ENCODE assay signal across 9 mouse cellular contexts in the genomic region with DNA sequence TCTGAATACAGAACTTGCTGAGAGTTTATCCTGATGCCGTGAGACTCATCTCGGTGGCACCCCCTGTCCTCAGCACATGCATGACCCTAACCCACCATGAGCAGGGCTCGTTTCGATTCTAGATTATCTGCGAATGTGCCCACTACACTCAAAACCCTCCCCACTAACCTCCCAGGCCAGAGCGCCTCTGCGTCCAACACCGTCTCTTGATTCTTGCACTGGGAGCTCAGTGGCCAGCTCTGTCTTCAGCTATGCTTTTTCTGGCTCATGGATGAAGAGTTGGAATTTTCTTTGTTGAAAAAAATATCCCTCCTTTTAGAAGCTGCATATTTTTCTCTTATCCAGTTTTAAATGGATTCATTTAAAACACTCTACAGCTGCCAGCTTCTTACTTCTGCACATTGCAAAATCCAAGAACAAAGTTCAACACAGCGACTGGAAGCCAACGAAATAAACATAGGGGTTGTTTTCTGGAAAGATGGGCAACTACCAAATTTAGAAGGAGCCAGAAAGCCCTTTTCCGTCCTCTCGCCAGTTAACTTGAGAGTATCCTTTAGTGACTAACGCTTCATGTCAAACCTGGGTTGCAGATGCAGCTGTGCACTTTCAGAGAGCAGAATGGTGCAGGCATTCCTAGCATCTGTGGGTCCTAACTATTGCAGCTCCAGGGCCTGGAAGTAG.
DNase-seq lines count a peak whose midpoint lies in the region; ATAC-seq lines count a peak whose summit lies in the region.
"Had no signal": no experiment of that assay in that cellular context is flagged by ENCODE, and none has a peak within 500 bp of the region (broad histone marks: within the 10 kb centered on the region; RNA-seq: fewer than 3 reads in every experiment).

No protein-coding gene starts in this region.

- intact Hi-C loops in heart, postnatal 14 days (cut with DNase I): no loop called here

- no peak overlapping the region for H3K4me3 ChIP-seq in lung, embryonic 15.5 days
- H3K4me3 ChIP-seq in heart, embryonic 11.5 days (ENCODE audit: low read depth, low read length): no peak overlapping the region
- no peak overlapping the region for H3K4me3 ChIP-seq in neural tube, embryonic 15.5 days (replicated peaks)
- H3K4me3 ChIP-seq: neural tube, embryonic 12.5 days had no signal

- H3K27ac ChIP-seq in lung, embryonic 15.5 days: peak overlapping the region; percentile 80
- peak overlapping the region; percentile 35; the same call in 1 of the 2 replicates for H3K27ac ChIP-seq in heart, embryonic 11.5 days (ENCODE audit: low read depth, low read length)
- H3K27ac ChIP-seq in neural tube, embryonic 15.5 days (replicated peaks): no peak overlapping the region
- H3K27ac ChIP-seq: neural tube, embryonic 12.5 days had no signal

- H3K36me3 ChIP-seq in lung, embryonic 15.5 days: peaks cover 12% of the 10 kb centered on the region; the same call in 1 of the 2 replicates
- peaks cover 7% of the 10 kb centered on the region; the same call in 1 of the 2 replicates for H3K36me3 ChIP-seq in heart, embryonic 11.5 days (ENCODE audit: control insufficient read depth, insufficient read depth, low read length)
- peaks cover 11% of the 10 kb centered on the region; the same call in 1 of the 2 replicates for H3K36me3 ChIP-seq in neural tube, embryonic 15.5 days

- peak; percentile 58; the same call in 1 of the 2 replicates for ATAC-seq in lung, embryonic 15.5 days (ENCODE audit: borderline replicate concordance, extremely low read depth, low FRiP score, low TSS enrichment)
- ATAC-seq in heart, embryonic 11.5 days (replicated peaks; ENCODE audit: insufficient number of reproducible peaks, low FRiP score, low TSS enrichment): no peak
- no peak for ATAC-seq in neural tube, embryonic 15.5 days (ENCODE audit: low FRiP score)

- peaks cover 33% of the 10 kb centered on the region for H3K4me1 ChIP-seq in lung, embryonic 15.5 days
- H3K4me1 ChIP-seq in heart, embryonic 11.5 days (ENCODE audit: control insufficient read depth, insufficient read depth, low read length): peaks cover 31% of the 10 kb centered on the region
- peaks cover 40% of the 10 kb centered on the region for H3K4me1 ChIP-seq in neural tube, embryonic 15.5 days

- no peak overlapping the region for H3K4me2 ChIP-seq in lung, embryonic 15.5 days
- H3K4me2 ChIP-seq in heart, embryonic 11.5 days: no peak overlapping the region
- no peak overlapping the region for H3K4me2 ChIP-seq in neural tube, embryonic 15.5 days
- H3K4me2 ChIP-seq: neural tube, embryonic 12.5 days had no signal

- WGBS in lung, embryonic 15.5 days: 62% methylated on average over 13 of the region's 13 CpGs
- 82% methylated on average over 13 of the region's 13 CpGs for WGBS in heart, embryonic 11.5 days (ENCODE audit: insufficient replicate concordance)
- 93% methylated on average over 13 of the region's 13 CpGs for WGBS in neural tube, embryonic 15.5 days

- H3K9ac ChIP-seq in lung, embryonic 15.5 days: no peak overlapping the region
- H3K9ac ChIP-seq in heart, embryonic 11.5 days (ENCODE audit: low read depth, low read length): no peak overlapping the region
- H3K9ac ChIP-seq in neural tube, embryonic 15.5 days (replicated peaks): no peak overlapping the region
- H3K9ac ChIP-seq: neural tube, embryonic 12.5 days had no signal

- no peaks in the 10 kb centered on the region for H3K27me3 ChIP-seq in lung, embryonic 15.5 days
- H3K27me3 ChIP-seq in heart, embryonic 11.5 days (ENCODE audit: control insufficient read depth, insufficient read depth, low read length): no peaks in the 10 kb centered on the region
- H3K27me3 ChIP-seq in neural tube, embryonic 15.5 days (replicated peaks): no peaks in the 10 kb centered on the region
- H3K27me3 ChIP-seq: neural tube, embryonic 12.5 days had no signal

- H3K9me3 ChIP-seq in lung, embryonic 15.5 days: no peaks in the 10 kb centered on the region
- H3K9me3 ChIP-seq in heart, embryonic 11.5 days (replicated peaks; ENCODE audit: control insufficient read depth, low read length): no peaks in the 10 kb centered on the region
- H3K9me3 ChIP-seq in neural tube, embryonic 15.5 days (replicated peaks): no peaks in the 10 kb centered on the region
- H3K9me3 ChIP-seq: neural tube, embryonic 12.5 days had no signal

- DNase-seq in heart, adult 8-10 months (ENCODE audit: low spot score): peak; percentile 39
- no peak for DNase-seq in heart, postnatal 14 days
- DNase-seq in lung, postnatal 4 days: no peak
- peak; percentile 44 for DNase-seq in skeletal muscle tissue, adult 2 months (ENCODE audit: low read depth, low spot score)
- DNase-seq in thymus, postnatal 4 days: no peak

Comparison
In these comparisons a context has a peak if more than half of its experiments do, and no peak if none do; other contexts are left out.
1. DNase-seq: peak in heart, adult 8-10 months (single experiment) and skeletal muscle tissue, adult 2 months (single experiment); none in heart, postnatal 14 days (0 of 2), lung, postnatal 4 days (0 of 2) and thymus, postnatal 4 days (single experiment).